Mouse (Mus musculus): ENCODE results near the gene Mael. TPM values are rescaled to one million over a fixed set of nuclear protein-coding genes. Genes with fewer than 3 reads are reported as not detected.

The Mael gene
- polyA plus RNA-seq, 1 experiment from 2014 or later, result not detected

DNA sequence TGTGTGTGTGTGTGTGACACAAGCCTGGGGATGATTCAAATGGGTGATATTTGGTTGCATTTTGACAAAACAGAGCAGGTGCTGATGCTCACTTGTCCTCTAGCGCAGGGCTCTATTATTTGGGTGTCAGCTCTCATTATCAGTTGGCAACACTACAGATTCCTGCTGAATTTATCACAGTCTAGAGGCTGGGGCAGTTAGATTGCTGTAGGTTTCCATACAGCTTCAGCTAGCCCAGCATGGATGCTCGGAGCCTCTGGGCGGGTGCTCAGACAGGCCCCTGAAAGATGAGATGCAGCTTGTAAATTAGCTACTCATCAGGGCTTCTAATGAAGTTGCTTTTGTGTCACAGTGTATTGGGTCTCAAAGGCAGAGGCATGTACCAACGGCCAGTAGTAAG is 71.1 kb downstream of the Mael start:
- H3K27me3 ChIP-seq, result 0 out of 2 replicates have a peak, but pooled peaks cover 5% of the 10 kb centered on the region
- no peak overlapping the region for H3K4me3 ChIP-seq (replicated peaks)
- H3K4me1 ChIP-seq (replicated peaks), result no peaks in the 10 kb centered on the region
- no peaks in the 10 kb centered on the region for H3K9me3 ChIP-seq (replicated peaks)
- H3K4me2 ChIP-seq, result no peak overlapping the region
- H3K36me3 ChIP-seq, result no peaks in the 10 kb centered on the region
- no peak for DNase-seq
- 0 out of 2 replicates have a peak, but pooled peaks have one; percentile 26 for ATAC-seq (ENCODE audit: low read depth)
- no peak overlapping the region for H3K27ac ChIP-seq
- H3K9ac ChIP-seq, result no peak overlapping the region
- WGBS (ENCODE audit: insufficient replicate concordance), result 45% methylated on average over 4 of the region's 4 CpGs

DNA sequence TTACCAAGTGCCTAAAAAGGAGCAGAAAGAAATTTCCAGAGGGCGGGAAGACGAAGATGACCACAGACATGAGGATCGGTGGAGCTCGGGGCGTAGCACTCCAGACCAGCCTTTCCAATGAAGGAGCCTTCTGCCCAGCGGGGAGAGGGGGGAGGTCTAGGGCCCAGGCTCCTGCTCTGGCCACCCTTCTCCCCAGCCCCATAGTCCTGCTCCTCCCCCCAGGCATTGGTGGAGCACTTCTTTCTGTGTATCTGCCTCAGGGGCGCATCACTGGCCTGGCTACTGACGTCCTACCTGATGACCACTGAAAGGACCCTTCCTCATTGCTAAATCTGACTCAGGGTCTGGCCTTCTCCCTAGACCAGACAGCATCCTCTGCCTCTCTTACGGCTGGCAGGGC is 73.4 kb downstream of the Mael start:
- ATAC-seq (ENCODE audit: low read depth) (no peak), DNase-seq (no peak)
- H3K36me3 ChIP-seq, result no peaks in the 10 kb centered on the region
- H3K9me3 ChIP-seq (replicated peaks), result no peaks in the 10 kb centered on the region
- H3K4me1 ChIP-seq (replicated peaks), result no peaks in the 10 kb centered on the region
- 86% methylated on average over 9 of the region's 9 CpGs for WGBS (ENCODE audit: insufficient replicate concordance)
- H3K4me2 ChIP-seq, result no peak overlapping the region
- no peak overlapping the region for H3K9ac ChIP-seq
- no peak overlapping the region for H3K4me3 ChIP-seq (replicated peaks)
- peaks cover 8% of the 10 kb centered on the region for H3K27me3 ChIP-seq
- H3K27ac ChIP-seq, result no peak overlapping the region

DNA sequence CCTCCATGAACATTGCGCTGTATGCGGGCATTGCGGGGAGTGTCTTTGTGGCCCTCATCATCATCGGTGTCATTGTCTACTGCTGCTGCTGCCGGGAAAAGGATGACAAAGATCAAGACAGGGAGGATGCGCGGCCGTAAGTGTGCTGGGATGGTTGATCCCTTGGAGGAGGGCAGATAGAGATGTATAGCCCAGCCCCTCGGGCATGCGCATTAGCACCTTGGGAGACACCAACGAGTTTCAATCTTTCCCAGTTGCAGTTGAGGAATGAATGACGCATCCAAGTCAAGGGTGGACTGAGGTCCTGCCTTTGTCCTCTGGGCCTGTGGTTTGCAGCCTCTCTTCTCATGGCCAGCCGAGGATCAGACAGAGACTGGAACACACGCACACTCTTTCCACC is 74.0 kb downstream of the Mael start:
- ATAC-seq (ENCODE audit: low read depth) (no peak), DNase-seq (no peak)
- Histone ChIP-seq H3K27ac (no peak overlapping the region), H3K9me3 (replicated peaks) (no peaks in the 10 kb centered on the region), H3K4me3 (replicated peaks) (no peak overlapping the region), H3K9ac (no peak overlapping the region), H3K36me3 (no peaks in the 10 kb centered on the region), H3K27me3 (peaks cover 14% of the 10 kb centered on the region), H3K4me2 (no peak overlapping the region), H3K4me1 (replicated peaks) (no peaks in the 10 kb centered on the region)
- WGBS (ENCODE audit: insufficient replicate concordance), result 80% methylated on average over 14 of the region's 14 CpGs

DNA sequence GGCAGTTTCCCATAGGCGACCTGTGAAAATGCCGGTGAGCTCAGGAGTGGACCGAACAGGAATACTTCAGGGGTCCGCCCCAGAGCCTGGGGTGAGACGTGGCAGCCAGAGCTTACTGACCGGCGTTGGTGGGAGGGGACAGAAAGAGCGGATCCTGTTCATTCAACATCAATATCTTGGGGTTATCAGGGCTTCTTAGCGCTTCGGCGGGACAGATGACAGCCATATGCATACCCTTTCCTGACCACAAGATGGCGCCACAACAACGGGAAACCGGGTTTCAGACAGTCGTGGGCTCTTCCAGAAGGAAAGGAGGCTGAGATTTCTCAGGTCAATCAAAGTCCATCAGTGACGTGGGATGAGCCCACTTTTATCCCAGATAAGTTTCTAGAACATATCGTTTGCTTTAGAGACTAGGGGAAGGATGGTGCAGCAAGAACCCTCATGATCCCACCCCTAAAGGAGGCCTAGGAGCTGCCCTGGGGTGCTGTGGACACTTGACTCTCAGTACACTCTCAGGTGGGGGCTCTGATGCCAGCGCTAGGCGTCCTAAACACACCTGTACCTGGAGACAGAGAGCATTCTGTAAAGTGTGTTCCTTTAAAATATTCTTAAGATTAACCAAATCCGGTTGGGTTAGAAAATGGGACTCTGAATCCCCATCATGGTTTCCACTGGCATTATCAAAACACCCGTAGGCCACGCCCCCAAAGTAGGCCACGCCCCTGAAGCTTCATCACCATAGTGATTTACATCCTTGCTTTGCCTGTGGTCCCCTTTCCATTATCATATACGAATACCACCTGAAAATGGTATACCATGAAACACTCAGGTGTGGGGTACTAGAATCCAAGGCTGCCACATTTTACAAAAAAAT is 77.7 kb downstream of the Mael start:
- Histone ChIP-seq H3K27me3 (peaks cover 26% of the 10 kb centered on the region), H3K27ac (no peak overlapping the region), H3K9ac (no peak overlapping the region), H3K4me1 (replicated peaks) (no peaks in the 10 kb centered on the region), H3K36me3 (no peaks in the 10 kb centered on the region), H3K9me3 (replicated peaks) (no peaks in the 10 kb centered on the region), H3K4me3 (replicated peaks) (no peak overlapping the region), H3K4me2 (no peak overlapping the region)
- 14% methylated on average over 24 of the region's 24 CpGs for WGBS (ENCODE audit: insufficient replicate concordance)
- DNase-seq (no peak), ATAC-seq (ENCODE audit: low read depth) (0 out of 2 replicates have a peak, but pooled peaks have one; percentile 27)

DNA sequence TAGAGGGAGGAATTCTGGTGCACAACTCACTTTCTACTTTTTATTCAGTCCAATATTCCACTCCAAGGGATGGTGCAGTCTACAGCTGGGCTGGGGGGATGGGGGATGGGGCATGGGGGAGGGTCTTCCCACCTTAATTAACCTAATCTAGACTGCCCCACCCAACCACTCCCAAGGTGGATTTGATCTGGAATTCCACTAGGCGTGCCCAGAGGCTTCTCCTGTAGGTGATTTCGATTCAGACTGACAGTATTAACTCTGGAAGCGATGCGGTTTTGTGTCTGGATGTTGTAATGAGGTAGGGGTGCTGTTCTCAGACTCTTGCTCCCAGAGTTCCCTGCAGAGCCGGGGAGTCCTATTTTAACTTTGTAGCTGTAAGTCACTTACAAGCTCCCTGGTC is 78.4 kb downstream of the Mael start:
- Histone ChIP-seq H3K27ac (no peak overlapping the region), H3K4me2 (no peak overlapping the region), H3K9ac (no peak overlapping the region), H3K27me3 (peaks cover 33% of the 10 kb centered on the region), H3K4me1 (replicated peaks) (no peaks in the 10 kb centered on the region), H3K9me3 (replicated peaks) (no peaks in the 10 kb centered on the region), H3K4me3 (replicated peaks) (no peak overlapping the region), H3K36me3 (no peaks in the 10 kb centered on the region)
- DNase-seq, result no peak
- 44% methylated on average over 5 of the region's 5 CpGs for WGBS (ENCODE audit: insufficient replicate concordance)
- ATAC-seq (ENCODE audit: low read depth), result no peak

DNA sequence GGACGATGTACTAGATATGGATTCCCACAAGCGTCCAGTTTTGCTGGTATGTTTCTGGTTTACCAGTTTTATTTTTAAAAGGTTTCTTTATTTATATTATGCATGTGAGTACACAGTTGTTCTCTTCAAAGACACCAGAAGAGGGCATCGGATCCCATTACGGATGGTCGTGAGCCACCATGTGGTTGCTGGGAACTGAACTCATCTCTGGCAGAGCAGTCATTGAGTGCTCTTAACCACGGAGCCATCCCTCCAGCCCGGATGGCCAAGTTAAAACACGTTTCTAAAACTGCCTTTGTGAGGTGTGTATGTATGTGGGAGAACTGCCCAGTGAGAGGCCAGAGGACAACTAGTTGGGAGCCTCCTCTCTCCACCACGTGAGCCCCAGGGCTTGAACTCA is 79.9 kb downstream of the Mael start:
- WGBS (ENCODE audit: insufficient replicate concordance), result 44% methylated on average over 9 of the region's 9 CpGs
- Histone ChIP-seq H3K27ac (no peak overlapping the region), H3K4me3 (replicated peaks) (no peak overlapping the region), H3K9me3 (replicated peaks) (no peaks in the 10 kb centered on the region), H3K9ac (no peak overlapping the region), H3K4me1 (replicated peaks) (peaks cover 6% of the 10 kb centered on the region), H3K4me2 (no peak overlapping the region), H3K36me3 (no peaks in the 10 kb centered on the region), H3K27me3 (peaks cover 40% of the 10 kb centered on the region)
- ATAC-seq (ENCODE audit: low read depth) (no peak), DNase-seq (no peak)

DNA sequence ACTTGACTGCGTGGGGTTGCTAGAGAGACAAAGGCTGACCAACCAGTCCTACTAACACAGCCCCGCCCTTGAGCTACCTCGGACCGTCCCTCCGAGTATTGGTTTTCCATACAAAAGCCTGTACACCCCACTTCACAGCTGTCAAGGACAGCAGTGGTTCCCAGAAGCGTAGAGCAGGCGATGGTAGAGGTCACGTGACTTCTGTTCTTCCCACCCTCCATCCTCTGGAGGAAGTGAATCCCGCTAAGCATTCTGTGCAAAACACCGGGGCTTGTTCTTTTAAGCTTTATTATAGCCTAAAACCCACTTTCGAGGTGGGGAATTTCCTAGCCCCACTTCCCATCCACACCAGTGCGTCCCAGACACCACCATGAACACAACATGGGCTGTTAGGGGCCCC is 80.8 kb downstream of the Mael start:
- 66% methylated on average over 12 of the region's 12 CpGs for WGBS (ENCODE audit: insufficient replicate concordance)

DNA sequence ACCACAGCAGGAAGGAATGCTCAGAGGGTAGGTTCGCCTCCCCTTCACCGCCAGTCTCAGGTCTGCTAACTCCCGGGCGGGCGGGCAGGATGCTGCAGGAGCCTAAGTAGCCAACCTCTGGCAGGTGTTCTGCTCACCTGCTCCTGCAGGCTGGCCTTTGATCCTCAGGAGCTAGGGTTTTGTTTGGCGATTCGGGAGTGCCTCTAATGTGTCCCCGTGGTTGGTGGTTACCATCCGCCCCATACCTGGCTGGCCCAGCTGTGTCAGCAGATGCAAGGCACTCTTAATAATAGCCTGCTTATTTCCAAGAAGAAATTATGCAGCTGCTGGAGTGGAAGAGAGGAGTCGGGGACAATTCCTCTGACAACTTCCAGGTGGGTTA is 83.4 kb downstream of the Mael start:
- Histone ChIP-seq H3K4me1 (replicated peaks) (peaks cover 9% of the 10 kb centered on the region), H3K9me3 (replicated peaks) (no peaks in the 10 kb centered on the region), H3K36me3 (no peaks in the 10 kb centered on the region), H3K4me3 (replicated peaks) (no peak overlapping the region), H3K27me3 (peaks cover 35% of the 10 kb centered on the region), H3K9ac (no peak overlapping the region), H3K4me2 (no peak overlapping the region), H3K27ac (no peak overlapping the region)
- 27% methylated on average over 10 of the region's 10 CpGs for WGBS (ENCODE audit: insufficient replicate concordance)
- ATAC-seq (ENCODE audit: low read depth) (no peak), DNase-seq (no peak)

More for the DNA sequence above, 80.8 kb downstream of the Mael start:
- ATAC-seq (ENCODE audit: low read depth) (no peak), DNase-seq (no peak)
- no peaks in the 10 kb centered on the region for H3K9me3 ChIP-seq (replicated peaks)
- H3K27me3 ChIP-seq, result peaks cover 40% of the 10 kb centered on the region
- H3K4me2 ChIP-seq, result no peak overlapping the region
- H3K27ac ChIP-seq, result no peak overlapping the region
- no peak overlapping the region for H3K9ac ChIP-seq
- peaks cover 6% of the 10 kb centered on the region for H3K4me1 ChIP-seq (replicated peaks)
- no peak overlapping the region for H3K4me3 ChIP-seq (replicated peaks)
- H3K36me3 ChIP-seq, result no peaks in the 10 kb centered on the region

DNA sequence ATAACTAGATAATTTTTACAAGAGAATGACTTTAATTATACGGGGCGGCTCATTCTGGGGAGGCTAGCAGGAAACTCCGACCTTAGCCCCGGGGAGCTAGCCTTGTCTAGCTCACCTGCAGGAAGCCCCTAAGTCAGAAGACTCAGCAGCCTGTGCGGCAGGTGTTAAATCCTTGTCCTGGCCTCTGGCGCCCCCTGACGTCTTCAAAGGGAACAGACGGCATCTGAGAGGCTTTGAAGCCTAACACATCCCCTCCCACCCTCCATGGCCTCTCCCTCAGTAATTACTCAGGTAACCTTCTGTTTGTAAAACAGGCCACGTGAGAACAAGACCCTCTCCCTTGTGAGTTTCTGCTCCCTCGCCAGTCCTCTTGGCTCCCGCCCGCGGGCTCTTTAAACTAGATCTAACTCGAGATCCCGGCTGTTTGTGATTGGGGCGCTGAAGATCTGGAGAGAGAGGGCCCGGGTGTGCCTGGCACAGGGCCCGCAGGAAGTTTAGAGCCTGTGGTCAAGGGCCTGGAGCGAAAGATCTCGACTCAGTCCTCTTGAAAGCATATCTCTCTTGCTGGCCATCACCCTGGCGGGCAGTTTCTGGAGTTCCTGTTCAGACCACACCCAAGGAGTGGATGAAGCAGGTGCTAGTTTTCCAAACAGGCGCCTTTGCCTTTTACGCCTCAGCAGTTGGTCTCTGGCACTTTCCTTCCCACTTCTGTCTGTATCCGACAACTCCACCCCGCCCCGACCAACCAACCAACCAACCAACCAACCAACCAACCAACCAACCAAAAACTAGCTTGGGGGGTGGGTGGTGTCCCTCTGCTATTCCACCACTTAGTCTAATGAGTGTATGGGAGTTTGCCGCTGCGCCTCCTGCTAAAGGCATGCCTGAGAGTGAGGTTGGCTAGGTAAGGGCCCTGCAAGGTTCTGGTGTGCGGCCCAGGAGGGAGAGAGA is 84.1 kb downstream of the Mael start:
- no peak overlapping the region; the same call in 1 of the 2 replicates for H3K4me3 ChIP-seq (replicated peaks)
- peaks cover 16% of the 10 kb centered on the region for H3K4me1 ChIP-seq (replicated peaks)
- ATAC-seq (ENCODE audit: low read depth) (0 out of 2 replicates have a peak, but pooled peaks have one; percentile 24), DNase-seq (peak; percentile 53)
- H3K27me3 ChIP-seq, result peaks cover 29% of the 10 kb centered on the region
- H3K9me3 ChIP-seq (replicated peaks), result no peaks in the 10 kb centered on the region
- H3K36me3 ChIP-seq, result no peaks in the 10 kb centered on the region
- H3K27ac ChIP-seq, result no peak overlapping the region
- H3K4me2 ChIP-seq, result peak overlapping the region; percentile 39; the same call in 1 of the 2 replicates
- WGBS (ENCODE audit: insufficient replicate concordance), result 8% methylated on average over 29 of the region's 29 CpGs
- no peak overlapping the region; the same call in 1 of the 2 replicates for H3K9ac ChIP-seq

DNA sequence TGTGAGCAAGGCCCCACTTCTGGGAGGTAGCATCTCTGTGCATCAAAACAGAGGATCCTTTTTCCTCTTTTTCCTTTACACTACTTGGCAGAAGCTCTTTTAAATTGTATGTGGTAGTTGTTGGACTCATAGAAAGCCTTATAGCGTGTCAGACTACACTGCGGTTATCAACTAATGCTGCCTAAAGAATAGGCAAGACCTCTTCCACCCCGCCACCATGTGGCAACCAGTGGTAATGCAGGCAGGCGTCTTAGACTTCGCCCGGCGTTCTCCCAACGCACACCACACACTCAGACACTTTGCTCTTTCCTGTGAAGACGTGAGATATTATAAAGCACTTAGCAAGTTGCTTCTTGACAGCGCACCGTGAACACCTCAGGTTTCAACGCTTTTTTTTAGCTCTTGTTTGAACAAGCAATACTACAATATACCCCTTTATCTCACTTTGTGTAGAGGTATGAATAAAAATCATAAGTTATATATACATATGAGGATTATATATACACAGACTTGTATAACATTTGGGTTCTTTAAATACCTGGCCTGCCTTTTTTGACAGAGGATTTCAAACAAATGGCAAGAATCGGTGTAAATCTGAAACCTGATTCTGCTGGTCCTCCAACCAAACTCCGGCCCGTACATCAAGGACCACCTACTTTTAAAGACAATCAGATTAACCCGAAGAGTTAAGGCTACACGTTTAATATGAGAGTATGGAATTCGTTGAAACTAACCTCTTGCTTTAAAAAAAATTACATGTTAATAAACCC is 85.0 kb downstream of the Mael start:
- ATAC-seq (ENCODE audit: low read depth) (no peak), DNase-seq (peak; percentile 66)
- Histone ChIP-seq H3K4me3 (replicated peaks) (no peak overlapping the region), H3K27ac (no peak overlapping the region), H3K4me1 (replicated peaks) (peaks cover 25% of the 10 kb centered on the region), H3K4me2 (0 out of 2 replicates have a peak overlapping the region, but pooled peaks have one; percentile 21), H3K36me3 (no peaks in the 10 kb centered on the region), H3K9me3 (replicated peaks) (no peaks in the 10 kb centered on the region), H3K9ac (no peak overlapping the region), H3K27me3 (peaks cover 22% of the 10 kb centered on the region)
- 12% methylated on average over 18 of the region's 18 CpGs for WGBS (ENCODE audit: insufficient replicate concordance)
